Mouse (Mus musculus): ENCODE measurements around the gene Dynll2. TPM values are rescaled to one million over a fixed set of nuclear protein-coding genes. Genes with fewer than 3 reads are reported as not detected.

The Dynll2 gene
- polyA plus RNA-seq, 1 experiment from 2014 or later: 12.3 TPM

GRCm38 (mm10) chr11:88012621-88013244, 25.4 kb upstream of the Dynll2 start:
- H3K27ac ChIP-seq (ENCODE audit: low read length): no peak overlapping the region
- no peaks in the 10 kb centered on the region for H3K36me3 ChIP-seq (ENCODE audit: insufficient read depth, low read length)
- no peak overlapping the region for H3K9ac ChIP-seq (replicated peaks; ENCODE audit: low read depth)
- no peaks in the 10 kb centered on the region for H3K4me1 ChIP-seq (ENCODE audit: insufficient read depth, low read depth, low read length)
- no peaks in the 10 kb centered on the region for H3K9me3 ChIP-seq (ENCODE audit: low read length)
- ATAC-seq: no peak
- DNase-seq (ENCODE audit: low spot score): no peak
- no peaks in the 10 kb centered on the region for H3K27me3 ChIP-seq (replicated peaks; ENCODE audit: insufficient read depth, low read length)
- TF ChIP-seq EP300 (IDR thresholded peaks at IDR 0.05): no peak
- no peak for TF ChIP-seq CTCF (IDR thresholded peaks at IDR 0.05)
- H3K4me2 ChIP-seq (replicated peaks; ENCODE audit: low read depth, low read length): no peak overlapping the region
- no peak overlapping the region for H3K4me3 ChIP-seq (ENCODE audit: low read depth, low read length)
- WGBS: 86% methylated on average over 11 of the region's 11 CpGs

- 52% methylated on average over 7 of the region's 7 CpGs for WGBS
- no peaks in the 10 kb centered on the region for H3K9me3 ChIP-seq (ENCODE audit: low read length)
- DNase-seq (ENCODE audit: low spot score) (no peak), ATAC-seq (no peak)
- no peaks in the 10 kb centered on the region for H3K27me3 ChIP-seq (replicated peaks; ENCODE audit: insufficient read depth, low read length)
- TF ChIP-seq EP300 (IDR thresholded peaks at IDR 0.05) (no peak), CTCF (IDR thresholded peaks at IDR 0.05) (no peak)
- H3K9ac ChIP-seq (replicated peaks; ENCODE audit: low read depth): no peak overlapping the region
- no peaks in the 10 kb centered on the region for H3K36me3 ChIP-seq (ENCODE audit: insufficient read depth, low read length)
- H3K27ac ChIP-seq (ENCODE audit: low read length): no peak overlapping the region
- no peaks in the 10 kb centered on the region for H3K4me1 ChIP-seq (ENCODE audit: insufficient read depth, low read depth, low read length)
- H3K4me2 ChIP-seq (replicated peaks; ENCODE audit: low read depth, low read length): peak overlapping the region; percentile 27
- H3K4me3 ChIP-seq (ENCODE audit: low read depth, low read length): no peak overlapping the region
These were observed 24.6 kb upstream of the Dynll2 start for GRCm38 (mm10) chr11:88011914-88012419.

GRCm38 (mm10) chr11:88011208-88011913, 24.0 kb upstream of the Dynll2 start:
- no peak for TF ChIP-seq CTCF (IDR thresholded peaks at IDR 0.05)
- TF ChIP-seq EP300 (IDR thresholded peaks at IDR 0.05): no peak
- Histone ChIP-seq H3K27ac (ENCODE audit: low read length) (no peak overlapping the region), H3K4me3 (ENCODE audit: low read depth, low read length) (no peak overlapping the region), H3K27me3 (replicated peaks; ENCODE audit: insufficient read depth, low read length) (no peaks in the 10 kb centered on the region), H3K9ac (replicated peaks; ENCODE audit: low read depth) (no peak overlapping the region), H3K9me3 (ENCODE audit: low read length) (no peaks in the 10 kb centered on the region), H3K4me2 (replicated peaks; ENCODE audit: low read depth, low read length) (peak overlapping the region; percentile 27), H3K4me1 (ENCODE audit: insufficient read depth, low read depth, low read length) (no peaks in the 10 kb centered on the region), H3K36me3 (ENCODE audit: insufficient read depth, low read length) (no peaks in the 10 kb centered on the region)
- ATAC-seq (peak; percentile 54), DNase-seq (ENCODE audit: low spot score) (no peak)
- 31% methylated on average over 11 of the region's 11 CpGs for WGBS

GRCm38 (mm10) chr11:88009542-88010190, 22.3 kb upstream of the Dynll2 start:
- TF ChIP-seq EP300 (IDR thresholded peaks at IDR 0.05) (no peak), CTCF (IDR thresholded peaks at IDR 0.05) (no peak)
- H3K4me2 ChIP-seq (replicated peaks; ENCODE audit: low read depth, low read length): 0 out of 2 replicates have a peak overlapping the region, but pooled peaks have one; percentile 11
- H3K36me3 ChIP-seq (ENCODE audit: insufficient read depth, low read length): no peaks in the 10 kb centered on the region
- ATAC-seq: no peak
- H3K27ac ChIP-seq (ENCODE audit: low read length): no peak overlapping the region
- H3K27me3 ChIP-seq (replicated peaks; ENCODE audit: insufficient read depth, low read length): no peaks in the 10 kb centered on the region
- WGBS: 21% methylated on average over 16 of the region's 16 CpGs
- DNase-seq (ENCODE audit: low spot score): no peak
- H3K4me3 ChIP-seq (ENCODE audit: low read depth, low read length): no peak overlapping the region
- H3K9ac ChIP-seq (replicated peaks; ENCODE audit: low read depth): no peak overlapping the region
- no peaks in the 10 kb centered on the region for H3K4me1 ChIP-seq (ENCODE audit: insufficient read depth, low read depth, low read length)
- no peaks in the 10 kb centered on the region for H3K9me3 ChIP-seq (ENCODE audit: low read length)

GRCm38 (mm10) chr11:88008641-88009040, 21.3 kb upstream of the Dynll2 start:
- DNase-seq (ENCODE audit: low spot score): no peak
- Histone ChIP-seq H3K27ac (ENCODE audit: low read length) (no peak overlapping the region), H3K36me3 (ENCODE audit: insufficient read depth, low read length) (no peaks in the 10 kb centered on the region), H3K4me2 (replicated peaks; ENCODE audit: low read depth, low read length) (no peak overlapping the region), H3K4me3 (ENCODE audit: low read depth, low read length) (no peak overlapping the region), H3K4me1 (ENCODE audit: insufficient read depth, low read depth, low read length) (no peaks in the 10 kb centered on the region), H3K9me3 (ENCODE audit: low read length) (no peaks in the 10 kb centered on the region), H3K27me3 (replicated peaks; ENCODE audit: insufficient read depth, low read length) (no peaks in the 10 kb centered on the region), H3K9ac (replicated peaks; ENCODE audit: low read depth) (no peak overlapping the region)
- TF ChIP-seq EP300 (IDR thresholded peaks at IDR 0.05): no peak
- no peak for ATAC-seq
- 21% methylated on average over 1 of the region's 1 CpGs for WGBS

- H3K4me2 ChIP-seq (replicated peaks; ENCODE audit: low read depth, low read length): no peak overlapping the region
- no peak overlapping the region for H3K4me3 ChIP-seq (ENCODE audit: low read depth, low read length)
- no peaks in the 10 kb centered on the region for H3K9me3 ChIP-seq (ENCODE audit: low read length)
- ATAC-seq (no peak), DNase-seq (ENCODE audit: low spot score) (no peak)
- no peak overlapping the region for H3K27ac ChIP-seq (ENCODE audit: low read length)
- H3K27me3 ChIP-seq (replicated peaks; ENCODE audit: insufficient read depth, low read length): no peaks in the 10 kb centered on the region
- 56% methylated on average over 2 of the region's 2 CpGs for WGBS
- no peaks in the 10 kb centered on the region for H3K36me3 ChIP-seq (ENCODE audit: insufficient read depth, low read length)
- TF ChIP-seq CTCF (IDR thresholded peaks at IDR 0.05) (no peak), EP300 (IDR thresholded peaks at IDR 0.05) (no peak)
- H3K9ac ChIP-seq (replicated peaks; ENCODE audit: low read depth): no peak overlapping the region
- H3K4me1 ChIP-seq (ENCODE audit: insufficient read depth, low read depth, low read length): no peaks in the 10 kb centered on the region
These were observed 16.8 kb upstream of the Dynll2 start for GRCm38 (mm10) chr11:88004123-88004522.

Measured in lung, postnatal 0 days (tissue).